Mouse (Mus musculus) heart, adult 2 months (tissue): ENCODE results near the gene Ifna6. TPM values are rescaled to one million over a fixed set of nuclear protein-coding genes. Genes with fewer than 3 reads are reported as not detected.
A peak's percentile ranks its signal among the peaks of the same experiment; 100 is the strongest.

Source experiments
- DNase-seq, 2 experiments: peaks; one replicate each; pipeline ENCODE4 v3.0.0; 2021
- H3K27ac ChIP-seq: fragments of 200-600 bp; 2 replicates; pipeline ENCODE4 v1.8.1; 2022
- H3K27me3 ChIP-seq: fragments of 200-500 bp; 2 replicates; pipeline ENCODE4 v1.6.1; 2012; ENCODE audit warnings: mild to moderate bottlenecking, low read length, inconsistent platforms, mixed read lengths; ENCODE audit not compliant: control insufficient read depth, insufficient read depth
- H3K36me3 ChIP-seq: fragments of 200-500 bp; 2 replicates; pipeline ENCODE4 v1.6.1; 2012; ENCODE audit warnings: low read length, inconsistent platforms; ENCODE audit not compliant: control insufficient read depth, insufficient read depth
- H3K4me1 ChIP-seq: fragments of 200-500 bp; 2 replicates; pipeline ENCODE4 v1.6.1; 2011; ENCODE audit warnings: low read length; ENCODE audit not compliant: control insufficient read depth, insufficient read depth
- H3K4me3 ChIP-seq: fragments of 200-600 bp; 2 replicates; pipeline ENCODE4 v1.8.1; 2022
- H3K79me2 ChIP-seq: fragments of 200-500 bp; replicated peaks from 2 replicates; pipeline ENCODE4 v1.6.1; 2012; ENCODE audit warnings: mild to moderate bottlenecking, inconsistent platforms, low read length, moderate library complexity, mixed read lengths; ENCODE audit not compliant: control insufficient read depth, insufficient read depth
- H3K9ac ChIP-seq: fragments of 200-500 bp; 2 replicates; pipeline ENCODE4 v1.6.1; 2012; ENCODE audit warnings: low read depth, mild to moderate bottlenecking, control low read depth, inconsistent platforms, low read length, mixed read lengths
- CTCF ChIP-seq: fragments of 200-600 bp; IDR thresholded peaks from 2 replicates; pipeline ENCODE4 v1.8.1; 2022; ENCODE audit warnings: antibody characterized with exemption, mild to moderate bottlenecking, moderate library complexity
- EP300 ChIP-seq: fragments of 200-500 bp; IDR thresholded peaks from 2 replicates; pipeline ENCODE4 v1.6.1; 2011; ENCODE audit warnings: low read depth, low read length, control low read depth; ENCODE audit not compliant: insufficient read depth
- POLR2A ChIP-seq: fragments of 200-500 bp; IDR thresholded peaks from 2 replicates; pipeline ENCODE4 v1.6.1; 2011; ENCODE audit warnings: mild to moderate bottlenecking, low read depth, low read length, control low read depth; ENCODE audit not compliant: insufficient read depth
- WGBS: fragments of 180-500 bp; shearing (Covaris S2); methylation state at CpG from one replicate; pipeline ENCODE4 v1.1.7; 2018; 5-methylcytosine and 5-hydroxymethylcytosine counted together
- intact Hi-C: fragments of 180-260 bp; cut with DNase I; formaldehyde crosslinking; loops from one replicate; pipeline ENCODE4 v1.15.1; 2025
- polyA plus RNA-seq: library from polyadenylated mRNA; depleted of rRNA; stranded (reverse); fragments of >200 nt; gene quantifications from 2 replicates; pipeline ENCODE4 v1.2.3, GENCODE M21; 2012
- total RNA-seq, 2 experiments: library from RNA; stranded (reverse); gene quantifications; 2 replicates each; pipeline ENCODE4 v1.2.3; 2021

Gene Ifna6
- total and polyA plus RNA-seq, 3 experiments, result not detected

DNA sequence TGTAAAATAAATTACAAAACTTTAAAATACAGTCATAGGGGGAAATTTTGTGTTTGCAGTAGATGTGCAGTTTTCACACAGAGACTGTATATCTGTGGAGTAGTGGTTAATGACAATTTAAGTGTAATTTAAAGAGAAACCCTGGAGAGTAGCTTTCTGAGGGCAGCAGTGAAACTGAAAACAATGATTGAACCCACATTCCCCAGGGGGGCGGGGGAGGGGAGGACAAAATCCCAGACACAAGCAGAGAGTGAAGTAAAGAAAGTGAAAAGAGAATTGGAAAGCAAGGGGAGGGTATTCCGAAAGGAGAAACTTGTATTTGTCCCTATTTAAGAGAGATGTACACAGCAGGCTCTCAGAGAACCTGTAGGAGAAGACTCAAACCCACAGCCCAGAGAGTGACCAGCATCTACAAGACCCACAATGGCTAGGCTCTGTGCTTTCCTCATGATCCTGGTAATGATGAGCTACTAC, 14.3 kb downstream of the Ifna6 start, which contains the start of gene Ifna4:
Gene Ifna4 (plus strand): TSS at position 424 of the 474 bp plus-strand sequence.
- intact Hi-C loops, result no loop called here
- no peak within 1 kb of the TSS for H3K4me3 ChIP-seq
- 50% methylated on average over 2 of the region's 2 CpGs for whole genome bisulfite sequencing
- H3K79me2 ChIP-seq, result no peaks in the 10 kb centered on the region
- no peaks in the 10 kb centered on the region for H3K4me1 ChIP-seq
- no peak within 1 kb of the TSS for H3K27ac ChIP-seq
- no peak for DNase-seq
- no peaks in the 10 kb centered on the region for H3K27me3 ChIP-seq
- TF ChIP-seq CTCF (no peak), EP300 (no peak), POLR2A (no peak)
- no peak within 1 kb of the TSS for H3K9ac ChIP-seq
- no peaks in the 10 kb centered on the region for H3K36me3 ChIP-seq

GRCm38 (mm10) chr4:88845334-88845733, 18.1 kb downstream of the Ifna6 start:
- intact Hi-C loops, result no loop called here
- Histone ChIP-seq H3K9ac (no peak overlapping the region), H3K79me2 (no peaks in the 10 kb centered on the region), H3K4me3 (no peak overlapping the region), H3K27me3 (no peaks in the 10 kb centered on the region), H3K36me3 (no peaks in the 10 kb centered on the region), H3K4me1 (no peaks in the 10 kb centered on the region), H3K27ac (no peak overlapping the region)
- 30% methylated on average over 2 of the region's 2 CpGs for WGBS
- no peak for DNase-seq
- peak; percentile 31 for TF ChIP-seq CTCF
- TF ChIP-seq POLR2A, result no peak

DNA sequence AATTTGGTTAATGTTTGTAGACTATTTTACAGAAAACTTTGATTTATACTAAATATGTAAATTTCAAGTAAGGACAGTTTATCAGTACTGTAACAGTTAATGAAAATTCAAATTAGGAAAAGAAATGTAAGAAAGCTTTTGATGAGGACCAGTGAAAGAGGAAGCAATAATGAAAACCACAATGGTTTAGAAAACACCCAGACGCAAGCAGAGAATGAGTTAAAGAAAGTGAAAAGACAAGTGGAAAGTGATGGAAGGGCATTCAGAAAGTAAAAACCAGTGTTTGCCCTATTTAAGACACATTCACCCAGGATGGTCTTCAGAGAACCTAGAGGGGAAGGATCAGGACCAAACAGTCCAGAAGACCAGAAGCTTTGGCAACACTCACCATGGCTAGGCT, 22.5 kb downstream of the Ifna6 start, which contains the start of gene Ifna1:
Gene Ifna1 (plus strand): TSS at position 390 of the 400 bp plus-strand sequence.
- intact Hi-C loops, result no loop called here
- H3K79me2 ChIP-seq, result no peaks in the 10 kb centered on the region
- H3K27ac ChIP-seq, result no peak within 1 kb of the TSS
- no peak for TF ChIP-seq POLR2A
- TF ChIP-seq CTCF, result no peak
- no peak for TF ChIP-seq EP300
- H3K4me1 ChIP-seq, result no peaks in the 10 kb centered on the region
- H3K4me3 ChIP-seq, result no peak within 1 kb of the TSS
- DNase-seq, result no peak
- 71% methylated on average over 1 of the region's 1 CpGs for WGBS
- H3K9ac ChIP-seq, result no peak within 1 kb of the TSS
- no peaks in the 10 kb centered on the region for H3K27me3 ChIP-seq
- H3K36me3 ChIP-seq, result no peaks in the 10 kb centered on the region

DNA sequence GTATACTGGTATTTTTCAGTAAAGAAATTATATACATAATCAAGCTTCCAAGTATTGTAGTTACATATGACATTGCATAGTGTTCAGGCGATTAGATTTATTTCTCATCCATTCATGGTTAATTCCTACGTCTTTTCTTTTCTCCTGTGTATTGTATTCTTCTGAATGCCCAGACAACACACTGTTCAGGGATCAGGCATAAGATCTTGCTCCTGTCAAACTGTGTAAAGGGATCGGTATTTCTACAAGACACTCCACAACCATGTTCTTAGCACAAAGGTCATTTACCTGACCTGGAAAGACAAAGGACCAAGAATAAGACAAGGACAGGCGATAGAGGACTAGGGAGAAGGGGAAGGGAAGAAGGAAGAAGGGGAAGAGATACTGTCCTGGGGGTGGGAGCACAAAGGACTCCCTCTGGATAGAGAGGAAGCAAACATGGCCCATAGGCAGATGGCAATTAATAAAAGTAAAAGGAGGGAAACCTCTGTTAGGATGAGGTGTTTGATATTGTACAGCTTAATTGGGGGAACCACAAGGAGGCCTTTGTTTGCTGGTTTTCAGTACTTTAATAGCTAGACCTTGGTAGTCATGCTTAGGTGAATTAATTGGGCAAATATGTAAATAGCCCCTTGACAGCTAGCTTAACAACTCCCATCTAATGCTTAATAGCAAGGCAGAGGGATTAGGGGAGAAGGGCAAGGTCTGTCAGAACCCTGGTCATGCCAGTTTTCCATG, 24.0 kb downstream of the Ifna6 start:
- TF ChIP-seq EP300 (no peak), POLR2A (no peak), CTCF (no peak)
- H3K27ac ChIP-seq, result no peak overlapping the region
- H3K36me3 ChIP-seq, result no peaks in the 10 kb centered on the region
- H3K9ac ChIP-seq, result no peak overlapping the region
- 61% methylated on average over 4 of the region's 4 CpGs for WGBS
- DNase-seq, result no peak
- intact Hi-C loops, result no loop called here
- no peak overlapping the region for H3K4me3 ChIP-seq
- H3K27me3 ChIP-seq, result no peaks in the 10 kb centered on the region
- no peaks in the 10 kb centered on the region for H3K4me1 ChIP-seq
- H3K79me2 ChIP-seq, result no peaks in the 10 kb centered on the region

GRCm38 (mm10) chr4:88859214-88859613, 32.0 kb downstream of the Ifna6 start:
- no peak for DNase-seq
- Histone ChIP-seq H3K9ac (no peak overlapping the region), H3K27me3 (no peaks in the 10 kb centered on the region), H3K4me1 (no peaks in the 10 kb centered on the region), H3K79me2 (no peaks in the 10 kb centered on the region), H3K27ac (no peak overlapping the region), H3K4me3 (no peak overlapping the region), H3K36me3 (no peaks in the 10 kb centered on the region)
- intact Hi-C loops, result no loop called here
- no peak for TF ChIP-seq POLR2A
- no peak for TF ChIP-seq EP300
- TF ChIP-seq CTCF, result no peak

DNA sequence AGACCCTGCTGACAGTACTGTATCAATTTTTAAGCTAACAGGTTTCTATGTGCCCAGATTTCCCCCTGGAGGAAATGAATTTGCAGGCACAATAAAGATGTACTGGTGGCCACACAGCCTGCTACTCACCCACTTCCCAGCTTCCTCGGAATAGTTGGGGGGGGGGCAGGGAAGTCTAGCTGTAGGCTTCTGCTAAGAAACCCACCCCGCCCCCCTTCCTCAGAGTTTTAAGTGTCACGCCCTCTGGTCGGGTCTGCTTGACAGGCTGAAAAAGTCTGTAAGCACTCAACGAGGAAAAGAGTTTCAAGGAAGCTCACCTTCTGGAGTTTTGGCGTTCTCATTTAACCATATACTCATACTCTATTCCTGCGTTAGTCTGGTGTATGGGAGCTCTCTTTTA, 36.1 kb downstream of the Ifna6 start:
- intact Hi-C loops, result loop anchor here (10.0 kb wide), 1 partner anchor 661 kb away; no protein-coding TSS in a partner anchor
- WGBS, result 22% methylated on average over 7 of the region's 7 CpGs

More for the DNA sequence above, 36.1 kb downstream of the Ifna6 start:
- Histone ChIP-seq H3K36me3 (no peaks in the 10 kb centered on the region), H3K27me3 (no peaks in the 10 kb centered on the region; the same call in 1 of the 2 replicates), H3K79me2 (no peaks in the 10 kb centered on the region), H3K9ac (no peak overlapping the region), H3K27ac (no peak overlapping the region), H3K4me1 (no peaks in the 10 kb centered on the region), H3K4me3 (no peak overlapping the region)
- no peak for DNase-seq
- TF ChIP-seq POLR2A (no peak), CTCF (no peak), EP300 (no peak)
